Mouse (Mus musculus) hindlimb bud, embryonic 11.5 days (tissue): ENCODE measurements at regions not wholly inside any gene's neighbourhood (a gene's known extent, or its start where the extent isn't known, plus 50 kb on each side); places are given as distances from the start of the nearest gene placed in this dataset.

Experiments used
- DNase-seq: peaks from one replicate; pipeline ENCODE4 v3.0.0-alpha.2; 2012; ENCODE audit warnings: low read depth, low spot score; ENCODE audit errors: extremely low spot score

DNA sequence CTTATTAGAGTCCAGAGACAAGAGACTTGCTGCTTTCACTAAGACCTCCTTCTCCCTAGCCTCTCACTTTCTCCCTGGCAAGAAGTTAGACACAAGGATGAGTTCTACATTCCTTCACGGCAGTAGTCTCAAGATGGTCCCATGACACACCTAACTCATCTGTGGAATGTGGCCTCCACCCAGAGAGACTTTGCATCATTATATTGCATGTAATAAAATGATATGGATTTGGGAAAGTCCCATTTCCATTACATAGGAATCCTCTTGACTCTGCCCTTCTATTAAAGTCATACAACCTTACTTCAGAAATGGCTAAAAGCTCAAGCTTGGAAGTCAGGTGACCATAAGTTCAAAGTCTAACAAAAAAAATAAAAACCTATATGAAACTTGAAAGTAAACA, 165.4 kb downstream of the Atp6ap1l start:
- DNase-seq = no peak

DNA sequence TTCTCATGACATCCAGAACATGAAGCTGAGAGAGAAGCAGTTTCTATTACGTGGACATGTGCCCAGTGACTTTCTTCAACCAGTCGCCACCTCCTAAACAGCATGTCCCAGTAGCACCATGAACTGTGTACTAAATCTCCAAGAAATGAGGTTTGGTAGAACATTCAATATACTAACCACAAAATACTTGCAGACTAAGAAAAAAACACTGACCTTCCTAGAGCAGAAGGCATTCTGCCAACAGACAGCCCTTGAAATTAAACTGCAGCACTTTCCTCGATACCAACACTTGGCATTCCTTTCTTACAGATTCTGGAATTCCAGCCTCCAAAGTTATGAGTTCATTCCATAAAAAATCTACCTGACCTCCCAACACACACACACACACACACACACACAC, 166.6 kb downstream of the Atp6ap1l start:
- no peak for DNase-seq

DNA sequence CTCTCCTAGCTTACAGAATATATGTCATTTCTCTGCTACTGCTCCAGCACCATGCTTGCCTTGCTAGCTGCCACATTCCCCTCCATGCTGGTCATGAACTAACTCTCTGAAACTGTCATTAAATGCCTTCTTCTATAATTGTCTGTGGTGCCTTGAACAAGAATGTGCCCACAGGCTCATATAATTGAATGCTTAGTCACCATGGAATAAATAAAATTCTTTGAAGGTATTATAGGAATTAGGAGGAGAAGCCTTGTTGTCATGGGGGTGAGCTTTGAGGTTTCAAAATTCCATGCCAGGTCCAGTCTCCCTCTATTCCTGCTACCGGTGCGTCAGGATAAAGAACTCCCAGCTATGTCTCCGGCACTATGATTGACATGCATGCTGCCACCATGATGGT, 171.9 kb downstream of the Atp6ap1l start:
- no peak for DNase-seq

DNA sequence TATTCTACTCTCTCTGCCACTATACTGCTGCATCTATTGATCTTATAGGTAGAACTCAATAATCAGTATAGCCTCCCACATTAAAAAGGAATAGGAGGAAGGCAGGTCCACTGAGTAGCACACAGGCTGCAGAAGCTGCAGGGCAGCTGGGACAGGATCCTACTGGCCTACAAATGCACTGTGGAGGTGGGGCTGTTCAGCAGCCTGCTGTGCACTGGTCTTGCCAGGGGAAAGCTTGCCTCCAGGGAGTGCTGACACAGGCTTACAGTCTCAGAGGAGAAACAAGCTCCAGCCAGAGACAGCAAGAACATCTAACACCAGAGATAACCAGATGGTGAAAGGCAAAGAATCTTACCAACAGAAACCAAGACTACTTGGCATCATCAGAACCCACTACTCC, 176.1 kb downstream of the Atp6ap1l start:
- DNase-seq = no peak

GRCm38 (mm10) chr13:90727816-90728215, 177.3 kb downstream of the Atp6ap1l start:
- DNase-seq = no peak

GRCm38 (mm10) chr13:90725053-90725827, 179.9 kb downstream of the Atp6ap1l start:
- DNase-seq = no peak

DNA sequence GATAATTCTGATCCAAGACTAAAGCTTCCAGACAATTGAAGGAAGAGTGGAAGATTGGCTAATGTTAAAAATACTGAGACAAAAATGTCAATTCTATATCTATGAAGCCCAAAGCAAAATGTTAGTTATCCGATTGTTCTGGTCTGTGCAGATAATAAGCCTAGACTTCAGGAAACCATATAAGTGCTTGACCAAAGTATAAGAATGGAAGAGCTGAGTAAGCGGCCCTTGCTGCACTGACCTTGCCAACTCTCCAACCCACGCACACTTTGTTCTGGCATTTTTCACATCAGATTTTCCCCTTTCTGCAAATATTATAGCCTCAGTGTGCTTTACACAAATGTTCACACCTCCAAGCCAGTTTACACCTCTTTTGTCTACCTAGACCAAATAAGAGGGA, 180.6 kb downstream of the Atp6ap1l start:
- DNase-seq = no peak

DNA sequence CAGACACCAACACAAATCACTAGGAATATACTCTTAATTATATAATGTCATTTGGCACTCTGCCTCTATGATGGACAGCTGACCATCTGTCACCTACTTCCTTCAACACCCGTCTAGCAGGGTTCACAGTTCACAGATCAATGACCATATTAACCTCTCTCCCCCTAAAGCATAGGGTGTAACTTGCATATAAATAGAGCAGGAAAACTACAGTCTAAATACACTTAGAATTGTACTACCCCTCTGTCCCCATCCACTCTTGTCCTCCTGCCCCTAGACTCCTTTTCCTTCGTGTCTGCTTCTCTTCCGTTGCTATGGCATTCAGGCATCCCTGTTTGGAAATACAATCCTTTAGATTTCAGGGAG, 181.6 kb downstream of the Atp6ap1l start:
- DNase-seq = no peak

DNA sequence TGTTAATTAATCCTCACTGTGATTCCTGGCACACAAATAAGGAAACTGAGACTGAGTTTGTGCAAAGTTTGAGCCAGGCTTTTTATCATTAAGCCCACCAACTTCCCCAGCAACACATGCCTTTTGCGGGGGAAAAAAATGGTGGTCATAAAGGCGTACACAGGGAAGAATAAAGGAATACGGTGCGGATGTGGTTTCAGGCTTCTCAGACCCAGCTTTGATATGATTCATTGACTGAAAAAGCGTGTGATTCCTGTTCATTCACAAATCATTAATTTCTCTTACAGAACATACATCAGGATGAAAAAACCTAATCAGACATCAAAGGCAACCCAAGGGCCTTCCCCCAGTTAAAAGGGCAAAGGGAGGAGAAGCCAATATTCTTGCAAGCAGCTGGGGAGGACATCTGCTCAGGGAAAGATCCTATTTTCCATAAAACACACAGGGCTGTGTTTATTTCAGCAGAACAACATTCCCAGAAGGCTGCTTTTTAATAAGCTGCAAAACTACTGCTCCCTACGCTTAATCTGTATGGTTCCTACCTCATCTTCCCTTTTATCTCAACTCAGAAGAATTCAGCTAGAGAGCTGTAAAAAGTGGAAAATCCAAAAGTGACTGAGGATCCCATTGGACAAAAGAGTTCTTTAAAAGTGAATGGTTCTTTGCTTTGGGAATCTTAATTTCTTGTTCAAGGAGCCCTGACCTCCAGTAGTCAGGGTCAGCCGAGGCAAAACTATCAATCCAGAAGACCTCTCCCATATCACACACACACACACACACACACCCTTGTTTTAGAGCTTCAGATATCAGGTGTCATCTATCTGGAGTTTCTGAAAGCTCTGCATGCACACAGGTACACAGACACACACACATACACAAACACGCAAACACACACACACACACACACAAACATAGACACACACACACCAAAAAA, 182.3 kb downstream of the Atp6ap1l start:
- DNase-seq = no peak

DNA sequence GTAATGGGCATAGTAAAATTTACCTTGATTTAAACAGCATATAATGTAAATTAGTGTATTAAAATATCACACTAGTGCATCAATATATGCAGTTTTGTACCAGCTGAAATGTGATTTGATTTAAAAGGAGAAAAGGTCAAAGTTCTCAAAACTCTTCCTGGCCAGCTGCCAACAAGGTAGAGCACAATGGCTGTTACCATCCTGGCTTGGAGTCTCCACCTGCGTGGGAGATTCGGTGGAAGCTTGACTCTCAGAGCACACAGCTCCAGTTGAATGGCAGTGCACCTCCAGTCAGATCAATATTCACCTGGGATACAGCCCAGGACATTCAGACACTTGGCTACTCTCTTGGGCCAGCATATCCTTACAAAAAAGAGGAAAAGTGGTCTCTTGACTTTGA, 220.8 kb downstream of the Atp6ap1l start:
- no peak for DNase-seq

DNA sequence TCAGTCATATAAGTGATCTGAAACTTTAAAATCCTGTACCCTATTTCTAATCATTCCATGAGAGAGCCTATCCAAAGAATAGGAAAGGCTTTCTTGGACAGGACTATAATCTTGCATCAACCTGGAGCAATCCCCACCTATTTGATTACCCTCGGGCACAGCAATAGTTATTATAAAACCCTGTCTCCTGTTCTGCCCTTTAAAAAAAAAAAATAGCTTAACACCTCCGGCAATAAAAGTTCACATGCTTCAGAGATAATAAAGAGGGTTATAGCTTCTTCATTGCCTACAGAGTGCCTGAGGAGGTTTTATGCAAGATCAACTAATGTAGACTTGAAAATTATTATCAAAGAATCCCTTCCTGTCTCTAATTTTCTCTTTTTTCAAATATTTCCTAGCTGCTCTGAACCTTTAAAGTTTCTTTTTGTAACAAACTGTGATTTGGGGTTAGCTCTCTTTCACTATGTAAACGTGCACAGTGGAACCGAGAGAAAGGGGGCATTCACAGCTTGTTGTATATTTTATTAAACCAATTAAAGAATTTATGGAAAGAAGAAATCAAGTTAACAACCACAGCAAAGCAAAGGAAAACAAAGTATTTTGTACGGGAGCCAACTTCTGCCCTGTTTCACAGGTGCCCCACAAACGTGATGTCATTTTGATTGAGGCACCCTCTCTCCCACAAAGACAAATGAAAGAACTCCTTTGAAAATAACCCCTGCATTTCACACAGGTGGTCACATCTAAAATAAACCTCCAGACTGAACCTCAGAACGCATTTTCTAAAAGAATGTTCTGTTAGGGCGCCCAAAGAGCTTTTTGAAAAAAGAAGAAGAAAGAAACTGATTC, 225.8 kb downstream of the Atp6ap1l start:
- no peak for DNase-seq

DNA sequence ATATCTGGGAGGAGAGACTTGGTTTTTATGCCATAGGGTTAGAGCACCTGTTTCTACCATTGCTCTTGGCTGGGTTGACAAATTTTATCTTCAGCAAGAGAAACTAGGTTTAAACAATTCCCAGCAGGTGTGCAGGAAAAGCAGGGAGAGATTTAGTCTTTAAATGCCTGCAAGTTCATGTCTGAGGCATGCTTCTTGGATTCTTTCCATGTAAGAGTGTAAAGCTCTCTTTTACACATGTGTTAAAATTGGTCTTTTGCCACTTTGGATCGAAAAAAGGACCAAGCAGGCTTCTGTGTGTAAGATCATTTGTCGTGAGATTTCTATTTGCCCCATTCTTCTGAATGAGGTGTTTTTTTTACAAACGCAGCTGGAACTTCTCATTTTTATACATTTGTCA, 231.3 kb downstream of the Atp6ap1l start:
- DNase-seq = no peak

DNA sequence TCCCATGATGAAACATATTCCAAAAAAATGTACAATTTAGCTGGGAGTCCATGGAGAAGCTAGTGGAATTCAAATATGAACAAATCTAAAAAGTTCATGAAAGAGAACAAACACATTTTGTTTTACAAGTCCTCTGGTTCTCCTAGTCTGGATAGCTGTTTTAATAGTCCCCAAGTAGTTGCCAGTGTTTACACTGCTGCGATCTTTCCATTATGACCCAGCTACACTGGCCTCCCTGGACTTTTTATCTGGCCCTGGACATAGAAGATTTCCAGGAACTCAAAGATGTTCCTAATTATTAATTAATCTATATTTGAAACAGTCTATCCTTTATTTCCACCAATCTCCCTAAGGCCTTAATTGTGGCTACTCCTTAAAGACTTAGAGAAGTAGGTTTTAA, 232.1 kb downstream of the Atp6ap1l start:
- DNase-seq = no peak

GRCm38 (mm10) chr13:90661567-90662141, 243.5 kb downstream of the Atp6ap1l start:
- no peak for DNase-seq

- no peak for DNase-seq
These were observed 244.2 kb downstream of the Atp6ap1l start for GRCm38 (mm10) chr13:90660950-90661349.

- DNase-seq = no peak
These were observed 246.1 kb downstream of the Atp6ap1l start for GRCm38 (mm10) chr13:90659087-90659486.

GRCm38 (mm10) chr13:90646356-90646755, 258.8 kb downstream of the Atp6ap1l start:
- DNase-seq = no peak

DNA sequence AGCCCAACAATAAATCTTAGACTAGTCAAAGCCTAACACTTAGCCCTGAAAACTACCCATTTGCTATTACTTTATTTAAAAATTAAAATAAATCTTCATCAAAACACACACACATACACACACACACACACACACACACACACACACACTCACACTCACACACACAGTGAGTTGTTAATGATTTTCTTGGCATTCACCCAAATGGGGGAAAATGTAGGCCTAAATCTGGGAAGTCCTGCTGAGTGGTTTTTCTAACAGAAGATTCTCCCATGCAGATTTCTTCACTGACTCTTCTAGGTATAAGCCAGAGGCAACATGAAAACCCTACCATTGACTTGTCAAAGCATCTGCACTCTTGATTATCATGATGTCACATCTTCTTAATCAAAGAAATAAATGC, 260.9 kb downstream of the Atp6ap1l start:
- DNase-seq = no peak

GRCm38 (mm10) chr13:90643575-90644215, 261.5 kb downstream of the Atp6ap1l start:
- no peak for DNase-seq

DNA sequence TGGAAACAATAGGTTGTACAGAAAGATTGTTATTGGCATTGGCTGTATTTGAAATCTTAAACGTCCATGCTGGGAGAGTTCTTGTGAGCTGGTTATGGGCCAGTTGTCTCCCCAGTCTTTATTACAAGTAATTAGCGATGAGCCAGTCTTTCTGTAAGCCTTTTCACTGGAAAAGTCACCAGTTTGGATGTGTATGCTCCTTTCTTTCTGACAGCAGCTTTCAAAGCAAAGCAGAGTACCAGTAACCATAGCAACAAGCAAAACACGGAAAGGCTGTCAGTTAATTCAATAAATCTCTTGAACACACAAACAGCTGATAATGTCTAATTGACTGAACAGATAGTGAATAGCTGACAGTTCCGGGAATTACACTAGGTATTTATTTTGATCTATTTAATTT, 262.0 kb downstream of the Atp6ap1l start:
- DNase-seq = no peak
